Mouse (Mus musculus) c-Kit-positive CD71-positive TER-119-positive erythroid progenitor cells, embryonic 14.5 days (primary cell): Measurements from ENCODE around the gene Crocc.
A peak's percentile ranks its signal among the peaks of the same experiment; 100 is the strongest.

Source experiments
- DNase-seq: peaks from one replicate; pipeline ENCODE4 v3.0.0-alpha.2; 2013; ENCODE audit warnings: low spot score

Gene Crocc

DNA sequence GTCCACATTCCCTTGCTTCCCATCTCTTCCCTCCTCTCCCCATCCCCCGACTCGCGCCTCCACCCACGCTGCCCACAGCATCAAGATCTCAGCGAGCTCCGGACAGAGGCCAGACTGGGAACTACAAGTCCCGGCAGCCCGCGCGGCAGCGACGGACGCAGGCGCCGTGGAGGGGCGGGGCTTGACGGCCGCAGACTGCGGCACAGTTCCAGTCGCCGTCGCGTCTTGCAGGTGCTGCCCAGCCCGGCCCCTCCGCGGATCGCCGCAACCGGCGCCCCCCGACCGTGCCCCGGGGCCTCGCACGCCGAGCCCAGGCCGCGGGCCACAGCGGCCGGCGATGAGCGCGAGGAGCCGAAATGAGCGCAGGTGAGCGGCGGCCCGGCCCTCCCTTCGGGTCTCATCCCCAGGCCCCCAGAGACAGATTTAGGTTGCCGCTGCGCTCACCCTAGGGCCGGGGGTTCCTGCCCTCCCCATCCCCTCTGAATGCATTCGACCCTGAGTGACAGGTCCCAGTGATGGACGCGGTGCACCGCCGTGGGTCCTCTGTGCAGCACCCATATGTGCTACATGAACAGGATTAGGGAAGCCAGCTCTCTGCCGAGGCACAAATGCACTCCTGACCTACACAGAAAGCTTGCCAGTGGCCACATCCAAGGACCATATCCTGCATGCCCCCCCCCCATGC is 73.5 kb downstream of the Crocc start, which contains the start of gene Atp13a2:
Gene Atp13a2, plus strand, starts transcription at position 163 of the 685 bp plus-strand sequence.
- peak; percentile 72 for DNase-seq

DNA sequence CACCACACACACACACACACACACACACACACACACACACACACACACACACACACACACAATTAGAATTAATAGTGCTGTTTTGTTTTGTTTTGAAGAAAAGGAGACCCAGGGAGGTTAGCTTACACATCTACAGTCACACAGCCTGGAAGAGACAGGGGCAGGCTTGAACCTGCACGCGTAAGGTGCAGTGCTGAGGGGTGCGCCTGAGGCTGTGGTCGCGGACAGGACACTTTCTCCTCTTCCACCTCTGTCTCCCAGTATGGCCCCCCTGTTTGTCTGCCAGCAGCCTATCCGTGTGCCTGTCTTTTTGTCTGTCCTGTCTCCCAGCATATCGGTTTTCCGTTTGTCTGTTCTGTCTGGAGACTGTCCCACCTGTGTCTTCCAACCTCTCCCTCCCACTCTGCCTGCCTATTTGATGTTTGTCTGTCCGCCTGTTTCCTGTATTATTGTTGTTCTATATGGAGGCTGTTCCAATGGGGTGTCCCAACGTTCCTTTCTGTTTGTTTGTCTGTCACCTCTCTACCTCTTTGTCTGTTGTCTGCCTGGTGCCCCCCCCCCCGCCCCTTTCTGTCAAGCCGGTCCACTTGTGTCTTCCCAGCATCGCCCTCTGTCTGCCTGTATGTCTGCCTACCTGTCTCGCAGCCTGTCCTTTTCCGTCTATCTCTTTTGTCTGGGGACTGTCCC is 74.2 kb downstream of the Crocc start:
- DNase-seq, result no peak

DNA sequence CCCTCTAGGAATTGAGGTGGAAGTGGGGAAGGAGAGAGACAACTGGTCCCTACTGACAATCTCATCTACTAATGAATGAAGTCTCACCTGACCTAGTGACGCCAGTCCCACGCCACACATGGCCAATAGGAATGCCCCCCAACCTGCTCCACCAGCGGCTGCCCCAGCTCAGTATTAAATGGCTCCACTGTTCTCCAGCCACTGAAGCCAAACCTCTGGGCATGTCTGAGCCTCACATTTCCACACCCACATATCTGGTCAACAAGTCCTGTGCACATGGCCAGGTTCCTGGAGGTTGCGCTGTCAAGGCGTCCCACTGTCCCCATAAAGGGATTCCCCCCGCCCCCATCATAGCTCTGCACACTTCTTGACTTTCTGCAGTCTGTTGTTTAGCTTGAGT is 75.8 kb downstream of the Crocc start:
- no peak for DNase-seq

DNA sequence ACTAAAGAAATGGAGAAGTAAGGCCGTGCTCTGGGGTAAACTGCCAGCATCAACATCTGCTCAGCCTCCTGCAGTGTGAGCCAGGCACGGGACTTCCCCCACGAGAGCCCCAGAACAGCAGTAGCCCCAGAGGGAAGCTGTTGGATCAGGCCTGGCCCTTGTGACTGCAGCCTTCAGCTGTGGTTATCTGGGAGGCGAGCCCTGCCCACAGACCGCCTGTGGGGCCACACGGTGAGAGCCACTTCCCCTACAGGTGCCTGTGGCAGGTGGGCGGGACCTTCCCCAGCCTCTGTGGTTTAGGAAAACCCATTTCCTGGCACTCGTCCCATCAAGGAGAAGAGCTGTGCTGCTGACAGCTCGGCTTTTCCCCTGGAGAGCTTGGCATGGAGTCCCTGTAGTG is 76.9 kb downstream of the Crocc start:
- no peak for DNase-seq

DNA sequence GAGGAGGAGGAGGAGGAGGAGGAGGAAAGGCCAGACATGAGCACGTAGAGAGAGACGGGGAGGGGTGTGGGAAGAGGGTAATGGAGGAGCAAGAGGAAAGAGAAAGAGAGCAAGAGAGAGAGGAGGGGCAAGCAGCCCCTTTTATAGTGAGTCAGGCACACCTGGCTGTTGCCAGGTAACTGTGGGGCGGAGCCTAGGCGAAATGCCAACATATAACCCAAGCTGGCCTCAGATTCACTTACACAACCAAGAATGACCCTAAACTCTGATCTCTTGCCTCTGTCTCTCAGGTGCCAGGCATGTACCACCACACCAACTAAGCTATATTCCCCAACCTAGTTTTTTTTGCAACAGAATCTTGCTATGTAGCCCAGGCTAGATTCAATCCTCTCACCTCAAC is 77.5 kb downstream of the Crocc start:
- DNase-seq, result no peak

DNA sequence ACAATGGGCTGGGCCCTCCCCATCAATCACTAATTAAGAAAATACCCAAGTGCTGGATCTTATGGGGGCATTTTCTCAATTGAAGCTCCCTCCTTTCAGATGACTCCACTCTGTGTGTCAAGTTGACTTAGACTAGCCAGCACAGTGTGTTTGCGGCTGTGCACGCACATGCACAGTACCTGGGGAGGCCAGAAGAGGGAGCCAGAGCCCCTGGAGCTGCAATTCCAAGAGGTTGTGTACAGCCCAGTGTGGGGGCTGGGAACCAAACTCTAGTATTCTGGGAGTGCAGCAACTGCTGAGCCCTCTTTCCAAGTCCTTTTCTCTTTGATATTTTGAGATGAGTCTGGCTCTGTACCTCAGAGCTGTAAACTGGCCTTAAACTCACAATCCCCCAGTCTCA is 78.7 kb downstream of the Crocc start:
- DNase-seq, result no peak

DNA sequence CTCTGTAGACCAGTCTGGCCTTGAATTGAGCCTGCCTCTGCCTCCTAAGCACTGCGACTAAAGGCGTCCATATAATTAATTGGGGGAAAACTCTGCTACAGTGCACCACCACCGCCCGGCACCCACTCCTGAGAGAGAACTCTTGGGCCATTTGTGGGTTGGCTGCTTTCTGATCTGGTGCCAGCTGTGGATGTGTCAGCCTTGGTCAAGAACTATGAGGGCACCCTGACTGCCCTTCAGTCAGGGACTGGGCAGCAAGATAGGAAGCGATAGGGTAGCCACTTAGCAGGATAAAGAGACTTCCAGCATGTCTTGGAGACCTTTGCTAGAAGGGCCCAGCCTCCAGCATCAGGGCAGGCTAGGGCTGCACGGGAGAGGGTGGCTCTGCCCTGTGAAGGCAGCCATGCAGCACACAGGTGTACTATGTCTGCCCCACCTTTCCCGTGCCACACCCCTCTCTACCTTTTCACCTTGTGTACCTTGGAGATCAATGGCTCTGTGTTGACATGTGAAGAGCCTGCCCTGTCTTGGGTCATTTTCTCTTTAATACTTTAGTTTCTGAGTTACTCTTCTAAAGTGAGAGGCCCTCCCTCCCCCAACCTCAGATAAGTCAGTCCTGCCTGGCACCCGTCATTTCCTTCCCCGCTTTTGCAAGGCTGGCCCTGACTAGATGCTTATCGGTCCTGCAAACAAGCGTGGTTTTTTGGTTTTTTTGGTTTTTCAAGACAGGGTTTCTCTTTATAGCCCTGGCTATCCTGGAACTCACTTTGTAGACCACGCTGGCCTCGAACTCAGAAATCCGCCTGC is 82.3 kb downstream of the Crocc start:
- no peak for DNase-seq

DNA sequence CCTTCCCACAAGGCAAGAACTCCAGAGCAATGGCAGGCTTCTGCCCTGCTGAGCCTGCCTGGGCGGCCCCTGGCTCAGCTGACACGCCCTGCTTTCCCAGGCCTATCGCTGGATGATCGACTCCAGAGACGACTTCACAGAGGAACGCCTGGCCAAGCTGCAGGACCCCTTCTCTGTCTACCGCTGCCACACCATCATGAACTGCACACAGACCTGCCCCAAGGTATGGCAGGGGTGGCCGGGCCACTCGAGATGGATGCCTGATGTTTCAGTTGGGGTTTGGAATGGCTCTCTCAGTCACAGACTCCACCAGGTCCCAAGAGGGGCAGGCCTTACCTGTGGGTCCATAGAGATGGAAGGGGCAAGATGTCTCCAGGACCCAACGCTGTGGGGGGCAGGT is 83.1 kb downstream of the Crocc start:
- DNase-seq, result no peak

DNA sequence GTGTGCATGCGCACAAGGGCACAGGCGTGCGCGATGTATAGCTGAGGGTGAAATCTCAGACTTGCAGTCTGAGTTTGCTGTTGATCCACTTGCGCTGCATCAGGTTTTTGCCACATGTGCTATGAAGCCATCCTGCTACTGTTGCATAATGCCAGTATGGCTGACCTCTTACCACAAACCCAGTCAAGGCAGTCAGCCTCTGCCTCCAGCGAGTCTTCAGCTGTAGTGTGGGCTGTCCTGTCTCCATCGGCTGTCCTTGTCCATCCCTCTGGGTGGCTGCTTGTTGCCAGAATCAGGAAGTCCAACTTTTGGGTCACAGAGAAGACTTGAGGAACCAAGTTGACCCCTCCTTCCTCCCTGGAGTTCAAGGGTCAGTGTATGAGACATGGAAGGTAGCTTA is 85.0 kb downstream of the Crocc start:
- DNase-seq, result no peak

DNA sequence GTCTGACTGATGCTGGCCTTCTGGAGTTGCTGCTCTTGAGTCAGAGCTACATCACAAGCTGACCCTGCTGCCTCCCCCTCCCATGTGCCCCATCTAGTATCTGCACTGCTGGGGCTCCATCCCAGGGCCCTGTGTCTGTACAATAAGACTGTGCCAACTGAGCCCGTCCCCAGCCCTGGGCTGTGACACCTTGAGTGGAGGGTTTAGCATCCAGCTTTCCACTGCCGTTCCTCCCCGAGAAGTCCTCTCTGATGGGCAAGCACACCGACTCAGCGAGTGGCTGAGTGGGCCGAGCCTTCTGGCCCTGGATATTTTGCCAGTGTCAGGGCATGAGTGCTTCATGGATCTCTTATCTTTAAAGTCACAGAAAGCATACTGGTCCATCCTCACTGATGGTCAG is 85.9 kb downstream of the Crocc start:
- no peak for DNase-seq

DNA sequence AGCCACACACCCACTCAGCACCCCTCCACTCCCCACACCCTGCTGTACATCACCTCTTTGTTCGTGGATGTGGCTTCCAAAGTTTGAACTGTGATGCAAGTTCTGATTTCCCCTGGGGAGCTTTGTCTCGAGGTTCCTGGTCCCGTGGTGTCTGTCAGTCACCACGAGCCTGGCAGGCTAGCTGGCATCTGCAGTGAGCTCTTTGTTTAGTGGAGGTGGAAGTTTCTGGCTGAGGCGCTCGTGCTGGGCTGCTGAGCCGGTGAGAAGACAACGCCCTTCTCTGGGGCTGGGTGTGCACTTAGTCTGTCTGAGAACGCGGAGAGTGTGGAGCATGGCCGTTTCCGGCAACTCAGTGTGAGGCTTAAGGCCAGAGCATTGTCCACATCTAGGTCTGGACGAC is 88.7 kb downstream of the Crocc start:
- DNase-seq, result no peak

DNA sequence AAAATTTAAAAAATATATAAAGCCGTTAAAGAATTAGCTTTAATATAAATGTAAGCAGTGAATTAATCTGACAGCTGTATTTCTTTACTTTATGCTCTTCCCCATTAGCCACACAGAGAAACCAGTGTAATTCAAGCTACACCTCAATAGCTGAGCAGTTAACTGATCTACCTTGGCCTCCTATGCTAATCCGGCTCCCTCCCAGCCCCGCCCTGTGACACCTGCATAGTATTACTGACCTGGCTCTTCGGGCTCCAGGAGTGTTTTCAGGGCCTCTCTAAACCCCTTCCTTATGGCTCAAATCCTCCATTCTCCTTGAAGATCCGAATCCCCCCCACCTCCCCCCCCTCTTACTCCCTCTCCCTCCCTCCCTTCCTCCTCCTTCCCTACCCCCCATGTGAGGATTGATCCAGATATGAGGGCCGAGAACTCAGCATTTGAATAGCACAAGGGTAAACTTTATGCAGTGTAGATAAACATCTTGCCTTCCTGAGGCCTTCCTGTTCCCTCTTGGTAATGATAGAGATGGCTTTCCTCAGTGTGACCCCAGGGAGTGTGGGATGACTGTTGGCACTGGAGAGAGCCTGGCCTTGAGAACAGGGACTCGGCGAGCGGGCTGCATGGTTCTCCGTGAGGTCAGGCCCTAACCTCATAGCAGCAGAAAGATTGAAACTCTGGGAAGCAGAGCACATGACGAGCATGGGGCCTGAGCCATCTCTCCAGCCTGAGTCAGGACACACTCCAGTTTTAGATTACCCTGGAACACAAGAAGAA is 92.8 kb downstream of the Crocc start:
- DNase-seq, result no peak
